Mouse (Mus musculus) hindbrain, embryonic 13.5 days (tissue): ENCODE data around the gene 4930430F08Rik. TPM values are rescaled to one million over a fixed set of nuclear protein-coding genes. Genes with fewer than 3 reads are reported as not detected.
"Not testable (repeated sequence)": the region's sequence is repeated elsewhere in the genome, so short reads cannot be mapped to it uniquely, and the experiment has no call there.

Experiments used
- ATAC-seq: fragments of 200-750 bp; cut with Nextera tagmentation; 2 replicates; pipeline ENCODE4 v1.8.0; 2017; ENCODE audit warnings: moderate TSS enrichment; ENCODE audit not compliant: low FRiP score
- H3K27ac ChIP-seq: fragments of 300-500 bp; sonication (generic); 2 replicates; pipeline ENCODE4 v1.5.1; 2015; ENCODE audit warnings: inconsistent platforms, mild to moderate bottlenecking, moderate library complexity
- H3K27me3 ChIP-seq: fragments of 300-500 bp; sonication (generic); 2 replicates; pipeline ENCODE4 v1.6.1; 2015; ENCODE audit warnings: mild to moderate bottlenecking, inconsistent platforms
- H3K36me3 ChIP-seq: fragments of 300-500 bp; sonication (generic); 2 replicates; pipeline ENCODE4 v1.6.1; 2015; ENCODE audit warnings: mild to moderate bottlenecking, inconsistent platforms
- H3K4me1 ChIP-seq: fragments of 300-500 bp; sonication (generic); replicated peaks from 2 replicates; pipeline ENCODE4 v1.6.1; 2015; ENCODE audit warnings: inconsistent platforms
- H3K4me2 ChIP-seq: fragments of 300-500 bp; sonication (generic); 2 replicates; pipeline ENCODE4 v1.6.1; 2015; ENCODE audit warnings: inconsistent platforms, mild to moderate bottlenecking, moderate library complexity
- H3K4me3 ChIP-seq: fragments of 300-500 bp; sonication (generic); 2 replicates; pipeline ENCODE4 v1.5.1; 2015; ENCODE audit warnings: mild to moderate bottlenecking, inconsistent platforms
- H3K9ac ChIP-seq: fragments of 300-500 bp; sonication (generic); 2 replicates; pipeline ENCODE4 v1.6.1; 2015; ENCODE audit warnings: mild to moderate bottlenecking, inconsistent platforms
- H3K9me3 ChIP-seq: fragments of 300-500 bp; sonication (generic); 2 replicates; pipeline ENCODE4 v1.6.1; 2016; ENCODE audit warnings: inconsistent platforms
- WGBS: fragments of 180-500 bp; shearing (Covaris S2); methylation state at CpG from one replicate; pipeline ENCODE4 v1.1.7; 2015; 5-methylcytosine and 5-hydroxymethylcytosine counted together
- polyA plus RNA-seq: library from polyadenylated mRNA; unstranded; fragments of >200 nt; fragmentation: Nextera tagmentation; extraction: Ambion mirVana; gene quantifications from 2 replicates; pipeline ENCODE4 v1.2.1, GENCODE M21; 2015

The 4930430F08Rik gene
- polyA plus RNA-seq, 1 experiment from 2014 or later = 14.5 TPM

DNA sequence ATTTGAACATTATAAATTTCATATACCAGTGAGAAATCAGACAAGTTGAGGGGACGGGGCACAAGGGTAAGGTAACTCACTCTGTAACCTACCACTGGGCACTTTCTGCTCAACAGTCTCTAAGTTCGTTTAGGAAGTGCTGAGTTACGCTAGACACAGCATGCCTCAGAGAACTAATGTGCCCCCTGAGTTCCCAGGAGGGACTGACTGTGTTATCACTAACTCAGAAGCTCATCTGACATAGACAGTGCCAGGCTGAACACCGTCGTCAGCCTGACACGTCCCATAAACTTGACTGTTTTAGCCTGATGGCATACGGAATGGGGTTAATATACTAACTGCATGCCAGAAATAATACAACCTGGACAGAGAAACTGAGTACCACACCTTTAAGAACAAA, 14.9 kb downstream of the 4930430F08Rik start:
- Histone ChIP-seq H3K9ac (no peak overlapping the region), H3K4me2 (no peak overlapping the region), H3K36me3 (peaks cover 51% of the 10 kb centered on the region), H3K27me3 (no peaks in the 10 kb centered on the region), H3K4me3 (no peak overlapping the region), H3K4me1 (no peaks in the 10 kb centered on the region), H3K27ac (no peak overlapping the region), H3K9me3 (no peaks in the 10 kb centered on the region)
- WGBS = 97% methylated on average over 7 of the region's 7 CpGs
- no peak for ATAC-seq

DNA sequence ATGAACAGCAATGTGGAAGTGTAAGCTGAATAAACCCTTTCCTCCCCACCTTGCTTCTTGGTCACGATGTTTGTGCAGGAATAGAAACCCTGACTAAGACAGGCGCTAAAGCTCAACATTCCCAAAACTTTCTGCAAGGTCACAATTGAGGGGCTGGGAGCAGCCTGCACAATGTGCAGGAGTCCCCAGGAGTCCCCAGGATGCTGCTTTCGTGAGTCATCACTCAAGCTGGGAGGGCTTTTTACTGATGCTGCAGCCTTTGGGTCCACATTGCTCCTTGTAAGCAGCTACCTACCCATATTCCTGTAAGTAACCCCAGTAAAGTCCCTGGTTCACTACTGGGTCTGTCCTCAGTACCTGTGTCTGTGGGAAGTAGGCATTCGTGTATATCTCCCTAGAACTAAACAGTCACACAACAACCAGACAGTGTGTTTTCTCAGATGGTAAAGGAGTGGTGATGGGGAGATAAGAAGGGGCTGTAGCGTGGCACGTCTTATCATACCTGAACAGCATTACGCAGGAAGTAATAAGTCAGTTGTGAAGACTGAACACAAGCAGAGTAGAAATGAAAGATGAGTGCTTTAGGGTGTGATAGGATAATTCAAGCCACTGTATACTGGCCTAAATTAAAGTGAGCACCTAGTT, 15.6 kb downstream of the 4930430F08Rik start:
- no peak overlapping the region for H3K27ac ChIP-seq
- H3K27me3 ChIP-seq = no peaks in the 10 kb centered on the region
- H3K4me3 ChIP-seq = no peak overlapping the region
- WGBS = 90% methylated on average over 7 of the region's 7 CpGs
- no peak for ATAC-seq
- no peaks in the 10 kb centered on the region for H3K4me1 ChIP-seq
- no peak overlapping the region for H3K4me2 ChIP-seq
- H3K9ac ChIP-seq = no peak overlapping the region
- no peaks in the 10 kb centered on the region for H3K9me3 ChIP-seq
- peaks cover 54% of the 10 kb centered on the region for H3K36me3 ChIP-seq

DNA sequence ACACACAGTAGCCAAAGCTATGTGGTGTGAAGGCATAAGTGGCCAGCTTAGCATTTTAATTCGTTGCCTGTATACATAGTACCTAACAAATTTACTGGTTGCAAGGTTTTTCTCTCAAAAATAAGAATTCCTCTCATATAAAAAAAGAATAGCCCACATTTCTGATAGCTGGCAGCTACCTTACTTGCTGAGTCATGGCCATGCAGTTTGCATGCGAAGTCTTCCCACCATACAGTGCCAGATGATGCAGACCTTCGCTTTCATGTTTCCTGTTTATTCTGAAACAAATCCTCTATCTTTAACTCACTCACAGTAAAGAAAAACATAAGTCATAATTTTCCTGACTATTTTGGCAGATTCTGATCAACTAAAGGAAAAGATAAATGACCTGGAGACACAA, 18.5 kb downstream of the 4930430F08Rik start:
- 94% methylated on average over 3 of the region's 3 CpGs for WGBS
- H3K36me3 ChIP-seq = peaks cover 57% of the 10 kb centered on the region

DNA sequence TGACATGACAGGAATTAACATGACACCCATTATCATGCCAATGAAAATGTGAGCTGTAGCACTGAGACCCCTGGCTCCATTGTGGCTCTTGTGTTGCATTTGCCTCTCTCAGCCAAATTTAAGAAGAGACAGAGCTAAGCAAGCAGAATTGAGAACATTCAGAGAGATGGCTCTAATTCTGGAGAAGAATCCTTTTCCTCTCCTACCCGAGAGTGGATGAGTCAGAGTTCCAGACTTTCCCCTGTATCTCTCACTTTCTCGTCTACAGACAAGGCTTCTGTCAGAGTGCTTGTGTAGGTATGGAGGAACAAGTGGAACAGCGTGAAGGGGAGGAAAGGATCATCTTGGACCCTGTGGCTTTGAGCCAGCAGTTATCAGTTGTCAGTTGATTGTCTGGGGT, 26.1 kb downstream of the 4930430F08Rik start:
- H3K4me3 ChIP-seq = no peak overlapping the region
- 87% methylated on average over 3 of the region's 3 CpGs for WGBS
- ATAC-seq = no peak
- H3K27me3 ChIP-seq = no peaks in the 10 kb centered on the region
- no peak overlapping the region for H3K4me2 ChIP-seq
- H3K36me3 ChIP-seq = peaks cover 51% of the 10 kb centered on the region
- no peaks in the 10 kb centered on the region for H3K4me1 ChIP-seq
- no peak overlapping the region for H3K27ac ChIP-seq
- no peaks in the 10 kb centered on the region for H3K9me3 ChIP-seq
- H3K9ac ChIP-seq = no peak overlapping the region

More for the DNA sequence above, 18.5 kb downstream of the 4930430F08Rik start:
- Histone ChIP-seq H3K27me3 (no peaks in the 10 kb centered on the region), H3K9me3 (no peaks in the 10 kb centered on the region), H3K4me1 (no peaks in the 10 kb centered on the region), H3K4me2 (no peak overlapping the region), H3K4me3 (no peak overlapping the region), H3K9ac (no peak overlapping the region), H3K27ac (no peak overlapping the region)
- no peak for ATAC-seq

DNA sequence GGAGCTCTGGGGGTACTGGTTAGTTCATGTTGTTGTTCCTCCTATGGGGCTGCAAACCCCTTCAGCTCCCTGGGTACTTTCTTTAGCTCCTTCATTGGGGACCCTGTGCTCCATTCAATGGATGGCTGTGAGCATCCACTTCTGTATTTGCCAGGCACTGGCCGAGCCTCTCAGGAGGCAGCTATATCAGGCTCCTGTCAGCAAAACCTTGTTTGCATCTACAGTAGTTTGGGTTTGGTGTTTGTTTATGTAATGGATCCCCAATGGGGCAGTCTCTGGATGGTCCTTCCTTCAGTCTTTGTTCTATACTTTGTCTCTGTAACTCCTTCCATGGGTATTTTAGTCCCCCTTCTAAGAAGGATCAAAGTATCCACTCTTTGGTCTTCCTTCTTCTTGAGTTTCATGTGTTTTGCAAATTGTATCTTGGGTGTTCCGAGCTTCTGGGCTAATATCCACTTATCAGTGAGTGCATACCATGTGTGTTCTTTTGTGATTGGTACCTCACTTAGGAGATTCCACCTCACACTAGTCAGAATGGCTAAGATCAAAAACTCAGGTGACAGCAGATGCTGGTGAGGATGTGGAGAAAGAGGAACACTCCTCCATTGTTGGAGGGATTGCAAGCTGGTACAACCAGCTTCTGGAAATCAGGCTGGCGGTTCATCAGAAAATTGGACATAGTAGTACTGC, 29.9 kb downstream of the 4930430F08Rik start:
- not testable (repeated sequence) for H3K4me3 ChIP-seq, H3K4me2 ChIP-seq, ATAC-seq, H3K9ac ChIP-seq, H3K27me3 ChIP-seq, H3K4me1 ChIP-seq, H3K9me3 ChIP-seq, H3K27ac ChIP-seq
- 94% methylated on average over 3 of the region's 3 CpGs for WGBS
- peaks cover 34% of the 10 kb centered on the region for H3K36me3 ChIP-seq

DNA sequence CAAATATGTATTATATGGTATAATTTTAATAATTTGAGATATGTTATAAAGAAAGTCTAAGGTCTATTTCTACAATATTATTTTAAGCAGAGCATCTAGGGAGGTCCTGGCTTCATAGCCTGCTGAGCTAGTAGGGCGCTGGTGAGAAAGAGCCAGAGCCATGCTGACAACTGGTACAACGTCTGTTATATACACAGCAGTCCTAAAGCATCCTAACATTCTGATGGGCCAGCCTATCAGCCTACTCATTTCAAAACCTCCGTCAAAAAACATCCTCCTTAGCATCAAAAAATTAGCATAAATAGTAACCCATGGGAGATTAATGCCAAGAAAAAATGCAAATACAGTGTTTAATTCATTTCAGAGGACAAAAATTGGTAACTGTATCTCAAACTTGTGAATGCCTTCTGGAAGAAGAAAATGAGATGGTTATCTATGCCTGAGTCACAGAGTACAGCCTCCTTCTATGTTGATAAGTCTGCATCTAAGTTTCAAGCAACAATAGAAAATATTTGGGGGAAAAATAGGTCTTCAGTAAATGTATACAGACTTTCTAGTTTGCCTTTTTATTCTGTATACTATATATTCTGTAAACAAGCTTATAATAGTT, 33.6 kb downstream of the 4930430F08Rik start:
- 70% methylated on average over 3 of the region's 3 CpGs for WGBS
- H3K9ac ChIP-seq = no peak overlapping the region
- ATAC-seq = no peak
- no peaks in the 10 kb centered on the region for H3K9me3 ChIP-seq
- no peaks in the 10 kb centered on the region for H3K4me1 ChIP-seq
- H3K27ac ChIP-seq = no peak overlapping the region
- peaks cover 19% of the 10 kb centered on the region for H3K36me3 ChIP-seq
- H3K4me2 ChIP-seq = no peak overlapping the region
- H3K27me3 ChIP-seq = no peaks in the 10 kb centered on the region
- H3K4me3 ChIP-seq = no peak overlapping the region

DNA sequence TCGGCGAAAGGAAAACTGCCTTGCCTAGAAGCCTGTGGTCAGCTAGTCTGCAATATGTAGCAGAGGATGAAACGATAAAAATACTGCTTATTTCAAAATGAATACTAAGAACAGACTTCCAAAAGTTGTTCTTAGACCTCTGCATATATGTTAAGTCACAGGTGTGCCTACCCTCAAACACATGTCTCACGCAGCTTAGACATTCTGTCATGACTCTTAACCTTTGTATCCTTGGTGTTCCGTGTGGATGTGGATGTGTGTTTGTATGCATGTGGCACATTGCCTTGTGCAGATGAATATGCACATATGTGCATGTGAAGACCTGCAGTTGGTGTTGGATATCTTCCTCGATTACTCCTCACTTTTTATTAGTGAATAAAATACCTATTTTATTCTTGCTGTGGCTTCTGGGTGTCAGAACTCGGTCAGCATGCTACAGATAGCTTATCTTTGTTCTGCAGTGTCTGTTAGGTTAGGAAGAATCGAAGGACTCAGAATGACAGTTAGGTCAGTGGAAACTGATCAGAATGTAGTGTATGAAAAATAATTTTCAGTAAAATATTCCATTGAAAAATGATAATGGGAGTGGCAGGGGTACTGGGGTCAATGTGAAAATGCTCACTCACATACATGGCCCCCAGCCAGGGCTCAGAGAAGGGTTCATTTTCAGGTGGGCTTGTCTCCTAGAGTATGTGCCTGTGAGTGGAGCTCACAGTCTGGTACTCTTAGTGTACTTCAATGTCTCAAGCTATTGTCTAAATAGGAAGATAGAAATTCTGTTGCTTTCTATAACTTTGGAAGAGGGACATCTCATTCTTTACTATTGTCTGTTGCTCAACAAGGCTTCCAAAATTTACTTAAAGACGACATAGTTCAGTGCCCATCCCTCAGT, 65.5 kb downstream of the 4930430F08Rik start:
- H3K36me3 ChIP-seq = peaks cover 13% of the 10 kb centered on the region
- no peak overlapping the region for H3K4me3 ChIP-seq
- H3K9me3 ChIP-seq = no peaks in the 10 kb centered on the region
- H3K27me3 ChIP-seq = no peaks in the 10 kb centered on the region
- no peak for ATAC-seq
- no peak overlapping the region for H3K4me2 ChIP-seq
- no peak overlapping the region for H3K27ac ChIP-seq
- no peaks in the 10 kb centered on the region for H3K4me1 ChIP-seq
- no peak overlapping the region for H3K9ac ChIP-seq
- 92% methylated on average over 9 of the region's 9 CpGs for WGBS

DNA sequence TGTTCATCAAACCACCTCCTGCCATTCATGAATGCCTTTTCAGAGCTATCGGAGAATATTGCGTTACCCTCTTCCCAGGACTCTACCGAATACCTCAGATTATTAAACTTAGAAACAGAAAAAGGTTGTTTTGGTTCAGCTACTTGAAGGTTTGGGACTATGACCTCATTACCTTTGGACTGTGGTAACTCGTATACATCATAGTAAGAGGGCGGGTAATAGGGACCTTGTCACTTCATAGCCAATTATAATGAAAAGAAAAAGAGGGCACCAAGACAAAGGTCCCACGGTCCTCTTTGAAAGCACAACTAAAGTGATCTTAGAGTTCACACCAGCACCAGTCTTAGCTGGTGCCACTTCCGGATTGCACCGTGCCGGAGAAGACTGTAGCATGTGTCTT, 67.9 kb downstream of the 4930430F08Rik start:
- Histone ChIP-seq H3K4me3 (no peak overlapping the region), H3K9ac (no peak overlapping the region), H3K36me3 (peaks cover 20% of the 10 kb centered on the region), H3K4me2 (no peak overlapping the region), H3K4me1 (no peaks in the 10 kb centered on the region), H3K27me3 (no peaks in the 10 kb centered on the region), H3K27ac (no peak overlapping the region), H3K9me3 (no peaks in the 10 kb centered on the region)
- 86% methylated on average over 9 of the region's 9 CpGs for WGBS
- ATAC-seq = no peak

Other genes with a start within 250 kb of the 4930430F08Rik start
- not detected in 2 replicates for gene Gm4302, start 249.6 kb downstream of the 4930430F08Rik start, polyA plus RNA-seq
- not detected in 2 replicates for gene Gm4303, start 244.5 kb downstream of the 4930430F08Rik start, polyA plus RNA-seq
- not detected in 2 replicates for gene Gm4305, start 239.3 kb downstream of the 4930430F08Rik start, polyA plus RNA-seq
- gene Gm4307, start 229.1 kb downstream of the 4930430F08Rik start, polyA plus RNA-seq = not detected in 2 replicates
- gene Gm4312, start 207.9 kb downstream of the 4930430F08Rik start, polyA plus RNA-seq = not detected in 2 replicates
- 9.5 and 11.8 TPM in 2 replicates for gene Tmtc3, start 103.1 kb downstream of the 4930430F08Rik start, polyA plus RNA-seq
- gene Cep290, start 102.9 kb downstream of the 4930430F08Rik start, polyA plus RNA-seq = 6.5 and 6.6 TPM in 2 replicates
- 0.14 TPM in 1 of 2 replicates, not detected in the other for gene 1700017N19Rik, start 61 bp upstream of the 4930430F08Rik start, polyA plus RNA-seq